Mouse (Mus musculus): ENCODE data around the gene Uncx. TPM values are rescaled to one million over a fixed set of nuclear protein-coding genes. Genes with fewer than 3 reads are reported as not detected.

Uncx gene
- polyA plus RNA-seq, 1 experiment from 2014 or later = 24.9 TPM

- H3K4me3 ChIP-seq (ENCODE audit: low read length) = peak overlapping the region; percentile 52
- peaks cover 4% of the 10 kb centered on the region for H3K4me1 ChIP-seq (ENCODE audit: control insufficient read depth, insufficient read depth, low read depth, low read length)
- peak overlapping the region; percentile 62 for H3K27ac ChIP-seq (ENCODE audit: low read depth, low read length)
- 1% methylated on average over 26 of the region's 26 CpGs for WGBS
- peak overlapping the region; percentile 59 for H3K4me2 ChIP-seq (ENCODE audit: low read length)
- no peaks in the 10 kb centered on the region for H3K9me3 ChIP-seq (ENCODE audit: control insufficient read depth, low read length)
- H3K9ac ChIP-seq (ENCODE audit: low read depth, low read length) = peak overlapping the region; percentile 57
- no peaks in the 10 kb centered on the region for H3K36me3 ChIP-seq (ENCODE audit: control insufficient read depth, insufficient read depth, low read length)
- ATAC-seq = no peak
- peaks cover 17% of the 10 kb centered on the region for H3K27me3 ChIP-seq (replicated peaks; ENCODE audit: control insufficient read depth, insufficient read depth, low read length)
Observed at GRCm38 (mm10) chr5:139546336-139546770, 3.1 kb downstream of the Uncx start.

GRCm38 (mm10) chr5:139546771-139547420 is 3.6 kb downstream of the Uncx start:
- Histone ChIP-seq H3K4me2 (ENCODE audit: low read length) (peak overlapping the region; percentile 59), H3K4me3 (ENCODE audit: low read length) (peak overlapping the region; percentile 52), H3K4me1 (ENCODE audit: control insufficient read depth, insufficient read depth, low read depth, low read length) (peaks cover under 1% of the 10 kb centered on the region), H3K36me3 (ENCODE audit: control insufficient read depth, insufficient read depth, low read length) (no peaks in the 10 kb centered on the region), H3K9me3 (ENCODE audit: control insufficient read depth, low read length) (no peaks in the 10 kb centered on the region), H3K27me3 (replicated peaks; ENCODE audit: control insufficient read depth, insufficient read depth, low read length) (peaks cover 15% of the 10 kb centered on the region), H3K9ac (ENCODE audit: low read depth, low read length) (peak overlapping the region; percentile 66), H3K27ac (ENCODE audit: low read depth, low read length) (peak overlapping the region; percentile 86)
- under 1% methylated on average over 63 of the region's 68 CpGs for WGBS
- ATAC-seq = no peak

DNA sequence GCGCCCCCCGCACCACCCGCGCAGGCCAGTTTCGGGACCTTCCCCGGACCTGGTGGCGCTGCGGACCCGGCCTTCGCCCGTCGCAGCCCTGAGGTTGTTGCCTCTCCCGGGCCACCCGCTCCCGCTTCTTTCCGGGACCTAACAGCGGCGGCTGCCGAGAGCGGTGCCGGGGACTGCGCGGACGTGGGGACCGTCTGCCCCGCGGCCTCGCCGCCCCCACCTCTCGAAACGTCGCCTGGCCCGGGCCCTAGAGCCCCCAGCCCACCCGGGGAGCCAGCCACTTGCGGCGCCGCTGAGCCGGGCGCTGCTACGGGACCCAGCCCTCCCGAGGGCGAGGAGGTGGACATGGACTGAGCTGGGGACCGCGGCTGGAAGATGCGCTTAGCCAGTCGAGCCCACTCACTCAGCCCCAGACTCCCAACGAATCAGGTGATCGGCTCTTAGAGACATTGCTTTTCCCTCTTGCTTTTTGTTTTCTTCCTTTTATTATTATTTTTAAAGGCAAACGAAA is 4.2 kb downstream of the Uncx start:
- Histone ChIP-seq H3K4me1 (ENCODE audit: control insufficient read depth, insufficient read depth, low read depth, low read length) (peaks cover 7% of the 10 kb centered on the region), H3K9me3 (ENCODE audit: control insufficient read depth, low read length) (no peaks in the 10 kb centered on the region), H3K36me3 (ENCODE audit: control insufficient read depth, insufficient read depth, low read length) (no peaks in the 10 kb centered on the region), H3K4me2 (ENCODE audit: low read length) (peak overlapping the region; percentile 59), H3K9ac (ENCODE audit: low read depth, low read length) (peak overlapping the region; percentile 66), H3K27ac (ENCODE audit: low read depth, low read length) (peak overlapping the region; percentile 86), H3K4me3 (ENCODE audit: low read length) (peak overlapping the region; percentile 52), H3K27me3 (replicated peaks; ENCODE audit: control insufficient read depth, insufficient read depth, low read length) (peaks cover 20% of the 10 kb centered on the region)
- under 1% methylated on average over 25 of the region's 49 CpGs for WGBS
- ATAC-seq = no peak

DNA sequence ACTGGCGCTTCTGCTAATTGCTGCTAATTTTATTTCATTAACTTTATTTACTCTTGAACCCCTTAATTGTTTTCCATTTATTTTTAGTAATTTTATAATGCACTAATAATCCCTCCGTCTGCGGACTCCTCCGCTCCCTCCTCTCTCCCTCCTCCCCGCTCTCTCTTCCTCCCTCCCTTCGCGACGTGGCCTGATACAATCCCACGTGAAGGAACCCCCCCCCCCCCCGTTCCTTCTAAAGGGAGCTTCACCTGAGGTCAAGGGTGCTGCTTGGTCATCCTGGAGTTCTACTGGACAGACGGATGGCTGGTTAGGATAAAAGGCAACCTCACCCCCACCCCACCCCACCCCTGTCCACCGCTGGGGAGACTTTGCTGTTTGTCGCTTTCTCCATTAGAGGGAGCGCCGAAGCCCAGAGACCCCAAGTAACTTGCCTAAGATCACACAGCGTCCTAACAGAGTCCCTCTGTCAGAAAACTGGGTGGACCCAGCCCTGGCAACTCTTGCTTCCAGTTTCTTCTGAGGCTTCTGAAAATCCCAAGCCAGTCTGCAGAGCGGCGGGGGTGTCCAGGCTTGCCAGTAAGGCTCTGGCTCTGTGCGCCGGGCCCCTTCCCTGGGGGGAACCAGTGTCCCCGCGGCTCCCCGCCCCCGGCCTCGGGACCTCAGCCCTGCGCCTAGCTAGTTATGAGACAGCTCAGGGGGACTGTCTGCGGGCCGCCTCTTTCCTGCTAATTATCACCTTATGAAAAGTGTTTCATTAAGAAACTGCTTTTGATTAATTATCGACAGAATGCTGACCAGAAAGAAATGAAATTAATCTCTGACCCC is 10.4 kb downstream of the Uncx start:
- H3K4me1 ChIP-seq (ENCODE audit: control insufficient read depth, insufficient read depth, low read depth, low read length) = peaks cover 36% of the 10 kb centered on the region
- H3K36me3 ChIP-seq (ENCODE audit: control insufficient read depth, insufficient read depth, low read length) = no peaks in the 10 kb centered on the region
- H3K9ac ChIP-seq (ENCODE audit: low read depth, low read length) = no peak overlapping the region
- ATAC-seq = no peak
- H3K27ac ChIP-seq (ENCODE audit: low read depth, low read length) = no peak overlapping the region
- no peaks in the 10 kb centered on the region for H3K9me3 ChIP-seq (ENCODE audit: control insufficient read depth, low read length)
- peaks cover 33% of the 10 kb centered on the region for H3K27me3 ChIP-seq (replicated peaks; ENCODE audit: control insufficient read depth, insufficient read depth, low read length)
- no peak overlapping the region for H3K4me3 ChIP-seq (ENCODE audit: low read length)
- H3K4me2 ChIP-seq (ENCODE audit: low read length) = peak overlapping the region; percentile 42; the same call in 1 of the 2 replicates
- 3% methylated on average over 29 of the region's 29 CpGs for WGBS

GRCm38 (mm10) chr5:139554478-139555335 is 11.4 kb downstream of the Uncx start:
- ATAC-seq = no peak
- no peak overlapping the region for H3K4me3 ChIP-seq (ENCODE audit: low read length)
- H3K27ac ChIP-seq (ENCODE audit: low read depth, low read length) = peak overlapping the region; percentile 34; the same call in 1 of the 2 replicates
- H3K27me3 ChIP-seq (replicated peaks; ENCODE audit: control insufficient read depth, insufficient read depth, low read length) = peaks cover 33% of the 10 kb centered on the region
- H3K4me2 ChIP-seq (ENCODE audit: low read length) = no peak overlapping the region; the same call in 1 of the 2 replicates
- peaks cover 46% of the 10 kb centered on the region for H3K4me1 ChIP-seq (ENCODE audit: control insufficient read depth, insufficient read depth, low read depth, low read length)
- 8% methylated on average over 28 of the region's 28 CpGs for WGBS
- H3K36me3 ChIP-seq (ENCODE audit: control insufficient read depth, insufficient read depth, low read length) = no peaks in the 10 kb centered on the region
- no peak overlapping the region for H3K9ac ChIP-seq (ENCODE audit: low read depth, low read length)
- no peaks in the 10 kb centered on the region for H3K9me3 ChIP-seq (ENCODE audit: control insufficient read depth, low read length)

DNA sequence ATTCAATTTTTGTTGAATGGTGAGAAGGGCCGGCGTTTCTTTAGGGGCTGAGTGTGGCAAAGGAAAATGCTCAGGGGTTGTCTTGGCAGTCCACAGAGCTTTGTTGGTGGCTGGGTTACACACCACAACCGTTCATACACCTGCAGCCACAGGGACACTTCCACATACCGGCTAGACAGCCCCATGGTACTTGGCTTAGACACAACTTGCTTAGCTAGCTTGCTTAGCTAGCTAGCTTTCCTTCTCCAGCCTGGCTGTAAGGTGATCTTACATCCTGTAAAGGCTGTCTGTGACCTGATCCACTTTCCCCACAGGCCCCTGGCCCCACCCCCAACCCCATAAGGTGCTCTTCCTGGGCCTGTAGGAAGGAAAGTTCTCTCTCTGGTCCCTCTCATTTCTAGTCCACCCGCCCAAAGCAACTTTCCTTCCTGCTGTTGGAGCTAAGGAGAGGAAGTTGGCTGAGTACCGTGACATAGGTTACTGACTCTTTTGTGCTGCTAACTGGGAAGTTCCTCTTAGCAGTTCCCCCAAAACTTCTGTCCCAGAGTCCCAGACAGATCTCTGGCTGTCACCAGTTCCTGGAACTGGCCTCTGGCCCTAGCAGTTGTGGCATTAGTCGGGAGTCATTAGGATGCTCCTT is 12.3 kb downstream of the Uncx start:
- ATAC-seq = no peak
- Histone ChIP-seq H3K4me2 (ENCODE audit: low read length) (no peak overlapping the region), H3K4me1 (ENCODE audit: control insufficient read depth, insufficient read depth, low read depth, low read length) (peaks cover 48% of the 10 kb centered on the region), H3K9ac (ENCODE audit: low read depth, low read length) (no peak overlapping the region), H3K27me3 (replicated peaks; ENCODE audit: control insufficient read depth, insufficient read depth, low read length) (peaks cover 33% of the 10 kb centered on the region), H3K4me3 (ENCODE audit: low read length) (no peak overlapping the region), H3K27ac (ENCODE audit: low read depth, low read length) (no peak overlapping the region), H3K36me3 (ENCODE audit: control insufficient read depth, insufficient read depth, low read length) (no peaks in the 10 kb centered on the region), H3K9me3 (ENCODE audit: control insufficient read depth, low read length) (no peaks in the 10 kb centered on the region)
- WGBS = 14% methylated on average over 7 of the region's 7 CpGs

GRCm38 (mm10) chr5:139556116-139556678 is 12.9 kb downstream of the Uncx start:
- no peak for ATAC-seq

DNA sequence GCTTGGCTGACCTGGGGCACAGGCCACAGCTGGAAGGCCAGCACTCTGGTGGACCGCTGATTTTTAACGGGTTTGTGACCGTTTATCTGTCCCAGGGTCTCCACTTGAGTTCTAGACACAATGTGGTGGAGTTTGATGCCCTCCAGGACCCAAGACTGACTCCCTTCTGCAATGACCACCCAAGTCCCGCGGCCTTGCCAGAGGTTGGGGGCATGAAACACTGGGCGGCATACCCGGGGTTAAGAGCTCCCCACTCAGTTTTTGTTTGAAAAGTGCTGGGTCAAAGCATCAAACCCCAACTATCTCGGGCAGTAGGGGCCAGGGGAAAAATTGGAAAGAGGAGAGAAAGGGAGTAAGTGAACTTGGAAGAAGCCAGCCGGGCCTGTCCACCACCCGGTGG is 13.8 kb downstream of the Uncx start:
- Histone ChIP-seq H3K9me3 (ENCODE audit: control insufficient read depth, low read length) (no peaks in the 10 kb centered on the region), H3K4me1 (ENCODE audit: control insufficient read depth, insufficient read depth, low read depth, low read length) (peaks cover 45% of the 10 kb centered on the region), H3K27me3 (replicated peaks; ENCODE audit: control insufficient read depth, insufficient read depth, low read length) (peaks cover 33% of the 10 kb centered on the region), H3K9ac (ENCODE audit: low read depth, low read length) (no peak overlapping the region), H3K27ac (ENCODE audit: low read depth, low read length) (no peak overlapping the region), H3K4me2 (ENCODE audit: low read length) (no peak overlapping the region), H3K36me3 (ENCODE audit: control insufficient read depth, insufficient read depth, low read length) (no peaks in the 10 kb centered on the region), H3K4me3 (ENCODE audit: low read length) (no peak overlapping the region)
- no peak for ATAC-seq
- WGBS = 6% methylated on average over 10 of the region's 10 CpGs

More at GRCm38 (mm10) chr5:139556116-139556678, 12.9 kb downstream of the Uncx start:
- WGBS = 15% methylated on average over 6 of the region's 6 CpGs
- Histone ChIP-seq H3K9me3 (ENCODE audit: control insufficient read depth, low read length) (no peaks in the 10 kb centered on the region), H3K27ac (ENCODE audit: low read depth, low read length) (no peak overlapping the region), H3K4me2 (ENCODE audit: low read length) (no peak overlapping the region), H3K36me3 (ENCODE audit: control insufficient read depth, insufficient read depth, low read length) (no peaks in the 10 kb centered on the region), H3K4me1 (ENCODE audit: control insufficient read depth, insufficient read depth, low read depth, low read length) (peaks cover 48% of the 10 kb centered on the region), H3K27me3 (replicated peaks; ENCODE audit: control insufficient read depth, insufficient read depth, low read length) (peaks cover 34% of the 10 kb centered on the region), H3K9ac (ENCODE audit: low read depth, low read length) (no peak overlapping the region), H3K4me3 (ENCODE audit: low read length) (no peak overlapping the region)
